Mouse (Mus musculus): ENCODE data around the gene Sik1. TPM values are rescaled to one million over a fixed set of nuclear protein-coding genes. Genes with fewer than 3 reads are reported as not detected.

The Sik1 gene
- total RNA-seq, 2 experiments from 2014 or later = 1.5 to 3.5 TPM

DNA sequence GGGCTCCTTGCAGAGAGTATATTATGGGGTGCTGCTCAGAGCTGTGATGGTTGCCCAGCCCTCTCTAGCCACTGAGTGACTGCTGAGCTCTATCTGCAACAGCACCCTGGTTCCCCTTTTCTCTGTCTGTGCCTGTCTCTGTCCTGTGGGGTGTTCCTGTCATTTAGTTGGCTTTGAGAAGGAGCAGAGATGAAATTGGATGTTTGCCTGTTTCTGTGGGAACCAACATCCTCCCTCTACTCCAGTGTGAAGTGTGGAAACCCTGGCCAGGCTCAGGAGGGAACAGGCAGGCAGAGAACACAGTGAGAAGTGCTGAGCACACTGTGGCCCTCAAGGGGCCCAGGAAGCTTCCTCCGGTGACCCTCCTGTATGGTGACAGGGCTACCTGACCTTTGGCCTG, 40.8 kb downstream of the Sik1 start:
- no peak for ATAC-seq (replicated peaks; ENCODE audit: low FRiP score, poor library complexity, severe bottlenecking)

DNA sequence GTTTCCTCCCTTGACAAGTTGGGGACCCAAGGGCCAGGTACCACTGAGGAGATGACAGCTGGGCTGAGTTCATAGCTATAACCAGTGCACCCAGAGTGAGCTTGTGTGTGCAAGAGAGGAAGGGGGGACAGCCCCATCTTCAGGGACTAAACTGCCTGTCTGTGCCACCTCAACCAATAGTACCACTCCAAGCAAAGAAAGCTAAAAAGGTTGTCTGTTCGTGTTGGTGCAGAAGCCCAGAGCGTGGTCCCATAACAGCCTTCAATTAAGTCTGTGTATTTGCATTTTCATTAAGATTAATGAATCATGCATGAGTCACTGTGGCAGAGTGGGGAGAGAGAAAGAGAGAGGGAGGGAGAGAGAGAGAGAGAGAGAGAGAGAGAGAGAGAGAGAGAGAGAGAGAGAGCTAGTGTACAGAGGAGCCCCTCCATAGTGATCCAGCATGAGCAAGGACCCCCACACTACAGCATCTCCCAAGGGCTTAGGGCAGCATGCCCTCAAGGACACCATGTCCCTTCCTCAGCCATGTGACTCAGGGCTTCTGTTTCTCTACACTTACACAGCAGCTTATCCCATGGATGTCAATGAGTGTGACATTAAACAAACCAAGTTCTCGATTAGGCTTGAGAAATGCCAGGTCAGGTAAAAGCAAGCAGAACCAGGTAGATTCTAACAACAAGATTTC, 41.5 kb downstream of the Sik1 start:
- no peak for ATAC-seq (replicated peaks; ENCODE audit: low FRiP score, poor library complexity, severe bottlenecking)

DNA sequence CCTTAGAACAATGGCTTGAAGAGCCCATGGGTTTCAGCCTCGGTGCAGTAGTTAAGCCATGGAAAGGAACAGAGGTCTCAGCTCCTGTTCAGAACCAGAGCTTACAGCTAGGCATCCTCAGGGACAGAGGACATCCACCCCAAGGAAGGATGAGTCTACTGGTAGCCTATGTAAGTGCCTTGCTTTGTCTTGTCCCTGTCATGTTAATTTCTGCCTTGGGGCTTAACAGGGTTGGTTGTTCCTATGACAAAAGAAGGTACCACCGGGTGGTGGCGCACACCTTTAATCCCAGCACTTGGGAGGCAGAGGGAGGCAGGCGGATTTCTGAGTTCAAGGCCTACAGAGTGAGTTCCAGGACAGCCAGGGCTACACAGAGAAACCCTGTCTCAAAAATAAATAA, 44.3 kb downstream of the Sik1 start:
- no peak for ATAC-seq (replicated peaks; ENCODE audit: low FRiP score, poor library complexity, severe bottlenecking)

DNA sequence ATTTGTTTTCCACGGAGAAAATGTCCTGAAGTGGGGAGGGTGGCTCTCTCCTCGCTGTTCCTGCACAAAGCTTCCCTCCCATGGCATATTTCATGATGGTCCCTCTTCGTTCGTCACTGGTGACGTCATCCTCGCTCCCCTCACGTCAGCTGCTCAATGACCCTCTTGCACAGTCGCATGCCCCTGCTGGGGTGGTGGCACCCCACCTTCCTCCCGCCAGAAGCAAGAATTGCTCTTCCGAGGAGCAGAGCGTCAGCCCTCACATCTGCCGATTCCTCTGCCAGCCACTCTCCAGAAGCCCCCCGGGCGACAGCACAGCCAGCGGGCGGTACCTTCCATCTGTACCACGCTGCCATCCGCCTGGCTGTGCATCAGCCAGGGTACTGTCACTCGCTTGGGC, 45.7 kb downstream of the Sik1 start:
- no peak for ATAC-seq (replicated peaks; ENCODE audit: low FRiP score, poor library complexity, severe bottlenecking)

DNA sequence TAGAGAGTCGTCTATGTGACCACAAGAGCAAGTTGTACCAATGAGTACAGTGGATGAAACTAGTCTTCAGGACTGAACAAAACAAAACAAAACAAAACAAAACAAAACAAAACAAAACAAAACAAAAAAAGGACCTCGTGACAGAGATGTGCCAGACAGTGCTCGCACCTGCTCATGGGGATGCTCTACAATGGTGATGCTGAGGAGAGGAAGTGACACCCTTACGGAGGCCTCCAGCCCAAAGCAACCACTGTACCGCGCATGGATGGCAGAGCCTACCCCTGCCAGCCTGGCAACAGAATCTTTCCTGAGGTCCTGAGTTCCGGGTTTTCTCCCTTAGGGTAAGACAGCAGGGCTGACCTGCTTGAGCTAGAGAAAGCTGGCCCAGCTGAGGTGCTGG, 46.5 kb downstream of the Sik1 start:
- ATAC-seq (replicated peaks; ENCODE audit: low FRiP score, poor library complexity, severe bottlenecking) = no peak

DNA sequence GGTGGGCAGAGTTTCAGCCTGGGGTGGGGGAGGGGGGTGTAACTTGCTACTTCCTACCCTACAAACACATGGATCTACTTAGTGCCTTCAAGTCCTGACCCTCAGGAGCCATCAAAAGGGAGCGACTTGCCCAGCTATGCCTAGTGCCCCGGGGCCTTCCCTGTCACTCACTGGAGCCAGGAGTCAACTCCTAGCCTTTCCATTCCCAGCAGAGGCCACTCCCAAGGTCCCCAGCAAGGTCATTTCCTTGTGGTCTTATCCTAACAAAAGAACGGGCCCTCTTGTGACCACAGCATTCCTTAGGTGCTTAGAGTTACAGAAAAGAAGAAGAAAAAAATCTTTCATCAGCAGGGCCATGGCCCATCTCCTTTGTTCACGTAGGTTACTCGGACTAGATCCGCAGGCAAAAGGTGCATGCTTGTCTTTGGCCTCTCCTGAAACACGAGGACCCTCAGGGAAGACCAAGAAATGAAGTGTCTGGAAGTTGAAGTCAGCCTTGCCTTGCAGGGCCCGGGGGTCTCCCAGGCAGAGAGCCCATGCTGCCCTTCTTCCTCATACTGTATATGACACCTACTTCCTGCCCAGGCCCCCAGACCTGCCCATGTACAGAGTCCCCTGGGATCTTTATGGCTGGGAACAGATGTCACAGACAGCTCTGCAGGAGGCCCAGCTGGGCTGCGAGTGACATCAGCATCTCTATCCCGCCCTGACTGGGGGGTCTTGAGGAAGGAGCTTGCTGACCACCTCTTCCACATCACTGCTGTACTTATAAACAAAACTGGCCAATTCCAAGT, 47.3 kb downstream of the Sik1 start:
- no peak for ATAC-seq (replicated peaks; ENCODE audit: low FRiP score, poor library complexity, severe bottlenecking)

DNA sequence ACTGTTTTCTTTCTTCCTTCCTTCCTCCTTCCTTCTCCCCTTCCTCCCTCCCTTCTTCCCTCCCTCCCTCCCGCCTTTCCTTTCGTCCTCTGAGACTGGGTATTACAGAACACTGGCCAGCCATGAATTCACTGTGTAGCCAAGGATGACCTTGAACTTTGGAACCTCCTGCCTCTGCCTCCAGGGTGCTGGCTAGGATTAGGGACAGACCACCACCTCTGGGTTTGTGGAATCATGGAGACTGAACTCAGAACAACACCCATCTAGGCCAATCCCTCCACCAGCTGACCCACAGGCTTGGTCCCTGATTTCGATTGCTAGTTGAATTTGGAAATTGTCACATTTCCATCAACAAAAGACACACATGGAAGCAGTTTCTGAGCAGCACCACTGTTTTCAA, 49.1 kb downstream of the Sik1 start:
- ATAC-seq (replicated peaks; ENCODE audit: low FRiP score, poor library complexity, severe bottlenecking) = no peak

DNA sequence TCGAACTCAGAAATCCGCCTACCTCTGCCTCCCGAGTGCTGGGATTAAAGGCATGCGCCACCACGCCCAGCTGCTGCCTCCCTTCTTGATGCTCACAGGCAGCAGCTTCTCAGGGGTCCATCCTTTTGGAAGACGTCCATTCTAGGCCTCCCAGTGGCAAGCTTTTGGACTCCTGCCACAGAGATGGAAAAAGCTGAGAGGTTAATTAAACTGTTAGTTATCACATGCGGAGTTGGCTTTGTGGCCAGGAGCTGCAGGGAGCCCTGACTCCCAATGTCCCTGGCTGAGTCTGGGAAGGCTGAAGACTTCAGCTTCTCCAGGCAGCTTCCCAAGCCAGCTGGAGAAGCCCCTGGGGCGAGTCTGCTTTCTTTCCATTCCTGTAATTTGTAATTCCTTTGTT, 49.6 kb downstream of the Sik1 start:
- ATAC-seq (replicated peaks; ENCODE audit: low FRiP score, poor library complexity, severe bottlenecking) = no peak

DNA sequence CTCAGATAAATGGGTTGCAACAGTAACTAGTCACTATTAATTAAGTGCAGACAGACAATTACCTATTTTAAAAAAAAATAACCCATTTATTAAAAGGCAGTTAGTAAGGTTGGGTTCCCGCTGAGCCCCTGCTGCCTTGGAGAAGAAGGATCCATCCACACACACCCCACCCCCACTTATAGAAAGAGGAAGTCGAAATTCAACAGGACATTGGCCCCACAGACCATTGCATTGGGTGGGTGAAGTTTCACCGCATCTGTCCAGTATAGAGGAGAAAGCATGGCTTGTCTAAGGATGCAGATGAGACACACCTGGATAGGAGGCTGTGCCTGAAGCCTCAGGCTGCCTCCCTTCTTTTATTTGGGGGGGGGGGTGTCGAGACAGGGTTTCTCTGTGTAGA, 50.0 kb downstream of the Sik1 start:
- ATAC-seq (replicated peaks; ENCODE audit: low FRiP score, poor library complexity, severe bottlenecking) = no peak

DNA sequence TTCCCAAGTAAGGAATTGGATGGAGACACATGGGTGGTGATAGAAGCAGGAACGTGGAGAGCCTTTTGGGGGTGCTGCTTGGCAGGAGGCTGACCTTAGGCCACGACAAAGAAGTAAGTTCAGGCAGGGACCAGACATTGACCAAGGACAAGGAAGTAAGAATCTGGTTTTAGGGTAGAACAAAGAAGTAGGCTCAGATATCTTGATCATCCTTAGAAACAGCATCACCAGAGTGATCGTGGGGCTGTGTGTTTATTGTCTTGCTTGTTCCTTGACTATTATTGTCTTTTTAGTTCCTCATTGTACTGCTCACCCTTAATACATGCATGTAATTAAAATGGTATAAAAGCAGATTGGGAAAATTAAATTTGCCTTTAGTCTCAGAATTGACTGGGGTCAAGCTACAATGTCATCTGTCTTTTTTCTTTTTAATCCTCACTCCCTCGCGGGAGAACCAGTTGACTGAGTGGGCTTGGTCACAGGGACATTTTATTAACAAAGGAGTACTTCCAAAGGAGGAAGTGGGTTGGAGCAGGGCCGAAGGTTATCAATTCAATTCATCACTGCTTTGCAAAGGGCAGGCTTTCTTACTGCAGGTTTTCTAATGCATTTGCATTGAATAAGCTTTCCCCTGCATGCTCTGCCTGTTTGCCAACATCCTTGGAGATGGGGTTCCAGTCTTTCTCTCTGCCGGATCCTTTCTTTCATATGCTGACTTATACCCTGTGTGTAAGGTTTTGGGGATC, 53.2 kb downstream of the Sik1 start:
- ATAC-seq (replicated peaks; ENCODE audit: low FRiP score, poor library complexity, severe bottlenecking) = no peak

DNA sequence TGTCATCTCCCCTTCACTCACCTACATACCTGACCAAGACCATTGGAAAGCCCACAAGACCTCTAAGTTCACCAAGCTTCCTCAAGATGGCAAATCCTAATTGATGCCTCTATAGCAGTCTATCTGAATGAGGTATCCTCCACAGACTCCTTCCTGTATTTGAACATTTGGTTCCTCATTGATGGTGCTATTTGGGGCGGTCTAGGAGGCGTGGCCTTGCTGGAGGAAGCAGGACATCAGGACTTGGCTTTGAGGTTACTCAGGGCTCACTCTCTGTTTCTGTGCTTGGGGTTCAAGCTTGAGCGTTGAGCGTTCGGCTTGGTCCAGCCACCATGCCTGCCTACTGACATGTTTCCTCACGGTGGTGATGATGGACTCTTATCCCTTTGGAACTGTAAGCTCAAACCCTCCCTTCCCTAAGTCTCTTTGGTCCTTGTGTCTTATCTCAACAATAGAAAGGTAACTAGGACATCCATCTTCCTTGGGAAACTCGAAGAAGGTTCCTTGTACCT, 54.7 kb downstream of the Sik1 start:
- ATAC-seq (replicated peaks; ENCODE audit: low FRiP score, poor library complexity, severe bottlenecking) = no peak

DNA sequence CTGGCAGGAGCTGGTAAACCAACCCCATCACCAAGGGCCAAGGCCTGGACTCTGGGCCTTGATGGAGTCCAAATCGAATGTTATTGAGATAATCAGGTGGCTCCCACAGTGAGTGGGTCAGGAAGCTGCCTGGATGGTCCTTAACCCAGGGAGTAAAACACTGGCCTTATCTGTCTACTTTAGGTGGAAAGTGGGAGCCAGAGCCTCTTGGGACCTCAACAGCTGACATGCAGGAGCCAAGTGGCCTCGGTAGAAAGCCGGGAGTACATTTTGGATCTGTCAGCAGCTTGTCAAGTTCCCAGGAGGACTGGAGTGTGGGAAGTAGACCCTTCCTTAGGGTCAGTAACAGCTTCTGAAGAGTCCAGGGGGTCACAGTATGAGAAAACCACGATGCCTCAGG, 59.7 kb downstream of the Sik1 start:
- ATAC-seq (replicated peaks; ENCODE audit: low FRiP score, poor library complexity, severe bottlenecking) = no peak

Other genes starting within 250 kb of the Sik1 start
- gene Cbs, start 218.6 kb downstream of the Sik1 start, total RNA-seq (2015; ENCODE audit: low replicate concordance) = not detected in 2 replicates
- not detected in 2 replicates for gene Cbs, start 218.6 kb downstream of the Sik1 start, total RNA-seq (2017; ENCODE audit: low replicate concordance)
- 13.0 and 21.9 TPM in 2 replicates for gene U2af1, start 196.9 kb downstream of the Sik1 start, total RNA-seq (2015; ENCODE audit: low replicate concordance)
- gene U2af1, start 196.9 kb downstream of the Sik1 start, total RNA-seq (2017; ENCODE audit: low replicate concordance) = 69.0 and 110 TPM in 2 replicates
- not detected in 2 replicates for gene Cryaa, start 178.0 kb downstream of the Sik1 start, total RNA-seq (2015; ENCODE audit: low replicate concordance)
- gene Cryaa, start 178.0 kb downstream of the Sik1 start, total RNA-seq (2017; ENCODE audit: low replicate concordance) = not detected in 2 replicates
- gene Rrp1b, start 180.3 kb upstream of the Sik1 start, total RNA-seq (2015; ENCODE audit: low replicate concordance) = 6.3 and 13.1 TPM in 2 replicates
- gene Rrp1b, start 180.3 kb upstream of the Sik1 start, total RNA-seq (2017; ENCODE audit: low replicate concordance) = 5.2 and 5.4 TPM in 2 replicates
- not detected in 2 replicates for gene Hsf2bp, start 180.5 kb upstream of the Sik1 start, total RNA-seq (2015; ENCODE audit: low replicate concordance)
- not detected in 2 replicates for gene Hsf2bp, start 180.5 kb upstream of the Sik1 start, total RNA-seq (2017; ENCODE audit: low replicate concordance)